Mouse (Mus musculus) heart, postnatal 0 days (tissue): ENCODE measurements at regions not wholly inside any gene's neighbourhood (a gene's known extent, or its start where the extent isn't known, plus 50 kb on each side); places are given as distances from the start of the nearest gene placed in this dataset.

Source experiments
- CTCF ChIP-seq: IDR thresholded peaks from 2 replicates; pipeline ENCODE4 v1.5.1; 2016; ENCODE audit warnings: antibody characterized with exemption, control low read depth, low read depth
- EP300 ChIP-seq: IDR thresholded peaks from 2 replicates; pipeline ENCODE4 v1.6.1; 2016; ENCODE audit warnings: antibody characterized with exemption, low read depth

DNA sequence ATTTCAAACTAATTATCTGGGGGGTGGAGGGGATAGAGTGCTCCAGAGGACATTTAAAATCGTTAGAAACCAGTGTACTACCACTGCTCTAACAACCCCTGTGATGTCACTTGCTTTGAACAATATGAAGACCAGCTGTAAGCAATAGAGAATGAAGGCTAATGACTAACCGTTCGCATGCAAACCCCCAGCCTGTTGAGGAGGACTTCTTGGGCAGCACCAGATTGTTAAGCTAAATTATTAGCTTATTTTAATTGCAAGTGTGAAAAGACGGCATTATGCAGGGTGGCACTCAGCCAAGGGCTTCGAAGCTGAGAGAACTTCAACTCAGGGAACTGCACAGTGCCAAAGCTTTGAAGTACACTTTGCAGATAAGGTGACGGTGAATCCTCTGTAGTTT is 452.0 kb upstream of the Adamts9 start:
- TF ChIP-seq CTCF (no peak), EP300 (no peak)
